Mouse (Mus musculus): Measurements from ENCODE around the gene Olfr53. TPM values are rescaled to one million over a fixed set of nuclear protein-coding genes. Genes with fewer than 3 reads are reported as not detected.

Gene Olfr53
- total RNA-seq (2023) = not detected

DNA sequence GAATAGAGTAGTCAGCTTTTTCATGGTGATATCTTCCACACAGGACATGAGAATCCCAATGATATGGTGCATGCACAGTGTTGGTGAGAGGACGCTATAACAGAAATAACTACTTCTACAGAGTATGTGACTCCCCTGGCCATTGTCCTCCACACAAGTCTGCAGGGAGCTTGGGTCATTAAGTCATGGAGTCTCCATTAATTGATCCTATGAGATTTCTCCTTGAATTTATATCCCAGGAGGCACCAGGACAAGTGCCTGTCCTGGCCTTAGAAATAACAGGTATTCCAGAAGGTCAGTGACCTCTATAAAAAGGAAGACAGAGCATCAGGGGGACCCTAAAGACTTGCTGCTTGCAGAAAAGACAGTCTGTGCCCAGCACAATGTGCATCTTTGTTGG is at the start of gene Olfr53:
Gene Olfr53, plus strand, starts transcription at position 301 of the 400 bp plus-strand sequence.

DNA sequence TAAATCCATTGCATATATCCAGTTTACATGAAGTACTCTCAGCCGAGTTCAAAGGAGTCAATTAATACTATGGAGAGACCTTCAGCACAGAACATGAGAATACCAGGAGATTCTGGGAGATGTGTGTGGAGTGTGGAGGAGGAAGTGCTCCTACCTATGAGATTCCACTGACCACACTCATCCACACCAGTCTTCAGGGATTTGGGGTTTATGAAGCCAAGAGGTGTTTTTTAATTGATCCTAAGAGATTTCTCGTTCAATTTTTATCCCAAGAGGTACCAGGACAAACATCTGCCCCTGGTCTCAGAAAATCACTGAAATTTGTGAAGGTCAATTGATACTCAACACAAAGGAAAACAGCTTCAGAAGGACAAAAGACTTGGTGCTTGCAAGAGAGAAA is 45.3 kb upstream of the Olfr53 start, which contains the start of gene Olfr46:
Gene Olfr46, plus strand, starts transcription at position 301 of the 400 bp plus-strand sequence.

DNA sequence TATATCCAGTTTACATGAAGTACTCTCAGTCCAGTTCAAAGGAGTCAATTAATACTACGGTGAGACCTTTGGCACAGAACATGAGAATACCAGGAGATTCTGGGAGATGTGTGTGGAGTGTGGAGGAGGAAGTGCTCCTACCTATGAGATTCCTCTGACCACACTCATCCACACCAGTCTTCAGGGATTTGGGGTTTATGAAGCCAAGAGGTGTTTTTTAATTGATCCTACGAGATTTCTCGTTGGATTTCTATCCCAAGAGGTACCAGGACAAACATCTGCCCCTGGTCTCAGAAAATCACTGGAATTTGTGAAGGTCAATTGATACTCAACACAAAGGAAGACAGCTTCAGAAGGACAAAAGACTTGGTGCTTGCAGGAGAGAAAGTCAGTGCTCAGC is 17.6 kb upstream of the Olfr53 start, which contains the start of gene Olfr61:
Gene Olfr61, plus strand, starts transcription at position 301 of the 400 bp plus-strand sequence.

DNA sequence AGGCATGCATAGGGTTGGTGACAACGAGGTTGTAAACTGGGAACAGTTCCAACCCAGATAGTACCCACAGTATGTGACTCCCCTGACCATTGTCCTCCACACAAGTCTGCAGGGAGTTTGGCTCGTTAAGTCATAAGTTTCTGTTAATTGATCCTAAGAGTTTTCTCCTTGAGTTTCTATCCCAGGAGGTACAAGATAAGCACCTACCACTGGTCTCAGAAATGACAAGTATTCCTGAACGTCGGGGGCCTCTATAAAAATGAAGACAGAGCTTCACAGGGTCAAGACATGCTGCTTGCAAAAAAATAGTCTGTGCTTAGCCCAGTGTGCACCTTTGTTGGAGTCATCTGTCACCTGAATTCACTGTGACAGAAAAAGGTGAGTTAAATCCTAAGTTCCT is 13.4 kb downstream of the Olfr53 start, which contains the start of gene Olfr539:
Gene Olfr539, plus strand, starts transcription at position 301 of the 400 bp plus-strand sequence.

DNA sequence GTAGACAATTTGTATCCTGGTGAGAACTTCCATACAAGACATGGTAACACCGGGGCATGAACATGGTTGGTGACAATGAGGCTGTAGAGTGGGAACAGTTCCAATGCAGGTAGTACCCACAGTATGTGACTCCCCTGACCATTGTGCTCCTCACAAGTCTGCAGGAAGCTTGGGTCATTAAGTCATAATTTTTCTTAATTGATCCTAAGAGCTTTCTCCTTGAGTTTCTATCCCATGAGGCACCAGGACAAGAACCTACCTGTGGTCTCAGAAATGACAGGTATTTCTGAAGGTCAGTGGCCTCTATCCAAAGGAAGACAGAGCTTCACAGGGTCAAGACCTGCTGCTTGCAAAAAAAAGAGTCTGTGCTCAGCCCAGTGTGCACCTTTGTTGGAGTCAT is 35.4 kb downstream of the Olfr53 start, which contains the start of gene Olfr45:
Gene Olfr45, plus strand, starts transcription at position 301 of the 400 bp plus-strand sequence.

DNA sequence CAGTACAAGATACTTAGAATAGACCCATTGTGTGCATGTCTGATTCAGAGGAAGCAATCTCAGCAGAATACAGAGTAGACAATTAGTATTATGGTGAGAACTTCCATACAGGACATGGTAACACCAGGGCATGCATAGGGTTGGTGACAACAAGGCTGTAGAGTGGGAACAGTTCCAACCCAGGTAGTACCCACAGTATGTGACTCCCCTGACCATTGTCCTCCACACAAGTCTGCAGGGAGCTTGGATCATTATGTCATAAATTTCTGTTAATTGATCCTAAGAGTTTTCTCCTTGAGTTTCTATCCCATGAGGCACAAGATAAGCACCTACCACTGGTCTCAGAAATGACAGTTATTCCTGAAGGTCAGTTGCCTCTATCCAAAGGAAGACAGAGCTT is 50.7 kb downstream of the Olfr53 start, which contains the start of gene Olfr541:
Gene Olfr541, plus strand, starts transcription at position 301 of the 400 bp plus-strand sequence.

Other genes starting within 250 kb of the Olfr53 start
- gene Olfr531, start 243.5 kb upstream of the Olfr53 start, total RNA-seq (2023) = not detected
- not detected for gene Olfr532, start 224.8 kb upstream of the Olfr53 start, total RNA-seq (2023)
- not detected for gene Olfr533, start 183.1 kb upstream of the Olfr53 start, total RNA-seq (2023)
- not detected for gene Olfr535, start 162.2 kb upstream of the Olfr53 start, total RNA-seq (2023)
- not detected for gene Olfr536, start 139.1 kb upstream of the Olfr53 start, total RNA-seq (2023)
- gene Olfr538, start 78.6 kb upstream of the Olfr53 start, total RNA-seq (2023) = not detected
- gene Olfr46, start 45.2 kb upstream of the Olfr53 start, total RNA-seq (2023) = not detected
- gene Olfr61, start 17.5 kb upstream of the Olfr53 start, total RNA-seq (2023) = not detected
- gene Olfr539, start 13.5 kb downstream of the Olfr53 start, total RNA-seq (2023) = under 1 TPM in 1 of 2 experiments, not detected in 1; 0.02 TPM
- gene Olfr45, start 35.5 kb downstream of the Olfr53 start, total RNA-seq (2023) = under 1 TPM in 1 of 2 experiments, not detected in 1; 0.04 TPM
- not detected for gene Olfr541, start 50.8 kb downstream of the Olfr53 start, total RNA-seq (2023)
- gene Cyp2e1, start 117.3 kb downstream of the Olfr53 start, total RNA-seq (2023) = not detected
- not detected for gene Syce1, start 141.4 kb downstream of the Olfr53 start, total RNA-seq (2023)
- gene Zfp941, start 175.7 kb downstream of the Olfr53 start, total RNA-seq (2023) = not detected
- gene Urah, start 188.6 kb downstream of the Olfr53 start, total RNA-seq (2023) = not detected
- gene Scgb1c1, start 199.1 kb downstream of the Olfr53 start, total RNA-seq (2023) = not detected
- gene Odf3, start 201.4 kb downstream of the Olfr53 start, total RNA-seq (2023) = not detected
- not detected for gene Gm45785, start 209.9 kb downstream of the Olfr53 start, total RNA-seq (2023)
- gene Ric8a, start 210.5 kb downstream of the Olfr53 start, total RNA-seq (2023) = 100 to 1,000 TPM in 1 of 2 experiments, 10 to 100 TPM in 1; 87.9 to 102 TPM
- gene Bet1l, start 211.1 kb downstream of the Olfr53 start, total RNA-seq (2023) = 10 to 100 TPM; 22.0 to 22.9 TPM
- gene Psmd13, start 235.5 kb downstream of the Olfr53 start, total RNA-seq (2023) = 10 to 100 TPM; 93.4 to 95.3 TPM
- gene Sirt3, start 235.9 kb downstream of the Olfr53 start, total RNA-seq (2023) = 10 to 100 TPM; 12.0 to 13.0 TPM